Mouse (Mus musculus) CH12.LX (cell line): ENCODE measurements around the gene Cmtm6. TPM values are rescaled to one million over a fixed set of nuclear protein-coding genes. Genes with fewer than 3 reads are reported as not detected.

Experiments
- DNase-seq: peaks from one replicate; pipeline ENCODE4 v3.0.0-alpha.2; 2013; ENCODE audit errors: extremely low read depth
- H3K27ac ChIP-seq: 2 replicates; pipeline ENCODE4 v1.5.1; 2012; ENCODE audit warnings: low read depth, mild to moderate bottlenecking, control low read depth, moderate library complexity; ENCODE audit not compliant: insufficient read depth
- H3K27me3 ChIP-seq: replicated peaks from 2 replicates; pipeline ENCODE3; 2012; ENCODE audit warnings: inconsistent platforms
- H3K36me3 ChIP-seq, 2 experiments: replicated peaks in 1 of 2; 2 replicates each; pipeline versions ENCODE3 to v1.6.1; 2012; ENCODE audit warnings: inconsistent platforms in 1 of 2, low read length in 1 of 2, mild to moderate bottlenecking in 1 of 2, mixed read lengths in 1 of 2, moderate library complexity in 1 of 2; ENCODE audit not compliant: control insufficient read depth in 1 of 2, insufficient read depth in 1 of 2
- H3K4me1 ChIP-seq, 2 experiments: 2 replicates each; pipeline ENCODE4 v1.6.1; 2012; ENCODE audit warnings: inconsistent platforms in 1 of 2, moderate library complexity in 1 of 2; ENCODE audit not compliant: insufficient read depth in 2 of 2, control insufficient read depth in 1 of 2
- H3K4me2 ChIP-seq: 2 replicates; pipeline ENCODE4 v1.6.1; 2012; ENCODE audit warnings: low read depth, mild to moderate bottlenecking, control low read depth; ENCODE audit not compliant: poor library complexity, insufficient read depth, severe bottlenecking
- H3K4me3 ChIP-seq, 3 experiments: fragments of 150-350 bp in 1 of 3; sonication (generic) in 1 of 3; replicated peaks in 1 of 3; 2 replicates each; pipeline versions ENCODE3 to v1.5.1; 2011 to 2012; ENCODE audit warnings: low read depth in 2 of 3, low read length in 2 of 3, mild to moderate bottlenecking in 2 of 3, moderate library complexity in 2 of 3, control low read depth in 1 of 3, improper control_type of control experiment in 1 of 3, inconsistent platforms in 1 of 3, mixed read lengths in 1 of 3; ENCODE audit not compliant: poor library complexity in 1 of 3
- H3K79me2 ChIP-seq: replicated peaks from 2 replicates; pipeline ENCODE4 v1.6.1; 2012; ENCODE audit warnings: mild to moderate bottlenecking, moderate library complexity; ENCODE audit not compliant: control insufficient read depth, poor library complexity, insufficient read depth, severe bottlenecking; ENCODE audit errors: extremely low read depth
- H3K9ac ChIP-seq: 2 replicates; pipeline ENCODE4 v1.6.1; 2012; ENCODE audit warnings: low read depth, mild to moderate bottlenecking, control low read depth, moderate library complexity; ENCODE audit not compliant: insufficient read depth
- H3K9me3 ChIP-seq: replicated peaks from 2 replicates; pipeline ENCODE3; 2012; ENCODE audit warnings: low read length, inconsistent platforms, mixed read lengths
- BHLHE40 ChIP-seq: IDR thresholded peaks from 2 replicates; pipeline ENCODE4 v1.6.1; 2011; ENCODE audit warnings: mild to moderate bottlenecking, low read depth, low read length, improper control_type of control experiment
- CHD1 ChIP-seq: IDR thresholded peaks from 2 replicates; pipeline ENCODE4 v1.6.1; 2012; ENCODE audit warnings: low read depth, low read length, improper control_type of control experiment, inconsistent platforms
- CTCF ChIP-seq, 2 experiments: IDR thresholded peaks in 1 of 2; conservative IDR thresholded peaks in 1 of 2; 2 replicates each; pipeline ENCODE4 v1.5.1; 2011 to 2012; ENCODE audit warnings: low read depth in 2 of 2, low read length in 2 of 2, improper control_type of control experiment in 1 of 2, inconsistent platforms in 1 of 2, mild to moderate bottlenecking in 1 of 2, moderate library complexity in 1 of 2
- ELF1 ChIP-seq: IDR thresholded peaks from 2 replicates; pipeline ENCODE4 v1.6.1; 2014; ENCODE audit warnings: low read depth, mild to moderate bottlenecking, inconsistent platforms, low read length, improper control_type of control experiment
- ETS1 ChIP-seq: conservative IDR thresholded peaks from 2 replicates; pipeline ENCODE4 v1.6.1; 2012; ENCODE audit warnings: low read depth, mild to moderate bottlenecking, inconsistent platforms, low read length, improper control_type of control experiment, moderate library complexity
- HCFC1 ChIP-seq: IDR thresholded peaks from 2 replicates; pipeline ENCODE4 v1.6.1; 2012; ENCODE audit warnings: low read depth, mild to moderate bottlenecking, inconsistent platforms, low read length, improper control_type of control experiment
- MAX ChIP-seq: IDR thresholded peaks from 2 replicates; pipeline ENCODE4 v1.6.1; 2011; ENCODE audit warnings: low read length, improper control_type of control experiment
- MAZ ChIP-seq: IDR thresholded peaks from 2 replicates; pipeline ENCODE4 v1.6.1; 2012; ENCODE audit warnings: low read depth, mild to moderate bottlenecking, inconsistent platforms, low read length, improper control_type of control experiment, moderate library complexity
- MEF2A ChIP-seq: IDR thresholded peaks from 2 replicates; pipeline ENCODE4 v1.6.1; 2014; ENCODE audit warnings: low read depth, mild to moderate bottlenecking, inconsistent platforms, low read length, improper control_type of control experiment, borderline replicate concordance
- MXI1 ChIP-seq: IDR thresholded peaks from 2 replicates; pipeline ENCODE4 v1.6.1; 2011; ENCODE audit warnings: mild to moderate bottlenecking, low read depth, low read length, improper control_type of control experiment
- MYC ChIP-seq: IDR thresholded peaks from 2 replicates; pipeline ENCODE4 v1.6.1; 2011; ENCODE audit warnings: low read depth, mild to moderate bottlenecking, improper control_type of control experiment, low read length
- POLR2AphosphoS2 ChIP-seq: IDR thresholded peaks from 2 replicates; pipeline ENCODE4 v1.6.1; 2011; ENCODE audit warnings: low read depth, low read length, improper control_type of control experiment
- TBP ChIP-seq: conservative IDR thresholded peaks from 2 replicates; pipeline ENCODE4 v1.6.1; 2011; ENCODE audit warnings: low read depth, low read length, improper control_type of control experiment
- TCF12 ChIP-seq: IDR thresholded peaks from 2 replicates; pipeline ENCODE4 v1.6.1; 2014; ENCODE audit warnings: low read depth, mild to moderate bottlenecking, inconsistent platforms, low read length, improper control_type of control experiment
- ZC3H11A ChIP-seq: IDR thresholded peaks from 2 replicates; pipeline ENCODE4 v1.6.1; 2012; ENCODE audit warnings: low read depth, mild to moderate bottlenecking, inconsistent platforms, low read length, improper control_type of control experiment
- ZMIZ1 ChIP-seq: IDR thresholded peaks from 2 replicates; pipeline ENCODE4 v1.6.1; 2012; ENCODE audit warnings: low read depth, mild to moderate bottlenecking, inconsistent platforms, low read length, improper control_type of control experiment
- dilution Hi-C: fragments of 300-500 bp; cut with MboI; formaldehyde crosslinking; loops from 2 replicates; pipeline ENCODE4 v1.14.3; 2020; ENCODE audit warnings: low sequenced_read_pairs; ENCODE audit not compliant: extremely low pct_unique_long_range_greater_than_20kb, extremely low pct_ligation_motif_present
- in situ Hi-C: fragments of 300-500 bp; cut with MboI; formaldehyde crosslinking; loops from 3 replicates; pipeline ENCODE4 v1.14.3; 2019; ENCODE audit warnings: low sequenced_read_pairs, low pct_ligation_motif_present, low pct_unique_long_range_greater_than_20kb, mixed read lengths
- polyA plus RNA-seq: library from polyadenylated mRNA; unstranded; fragments of >175 nt; gene quantifications from 2 replicates; pipeline ENCODE4 v1.2.1, GENCODE M21; 2012; ENCODE audit warnings: low read depth; ENCODE audit not compliant: insufficient read length
- total RNA-seq, 2 experiments: library from RNA; depleted of rRNA; stranded (reverse); fragments of 300-350 nt in 1 of 2; fragments of >200 nt in 1 of 2; gene quantifications; 2 replicates each; pipeline ENCODE4 v1.2.3; 2012 to 2014

Gene Cmtm6
- total and polyA plus RNA-seq, 3 experiments = 30.1 to 39.5 (median 38.0) TPM

DNA sequence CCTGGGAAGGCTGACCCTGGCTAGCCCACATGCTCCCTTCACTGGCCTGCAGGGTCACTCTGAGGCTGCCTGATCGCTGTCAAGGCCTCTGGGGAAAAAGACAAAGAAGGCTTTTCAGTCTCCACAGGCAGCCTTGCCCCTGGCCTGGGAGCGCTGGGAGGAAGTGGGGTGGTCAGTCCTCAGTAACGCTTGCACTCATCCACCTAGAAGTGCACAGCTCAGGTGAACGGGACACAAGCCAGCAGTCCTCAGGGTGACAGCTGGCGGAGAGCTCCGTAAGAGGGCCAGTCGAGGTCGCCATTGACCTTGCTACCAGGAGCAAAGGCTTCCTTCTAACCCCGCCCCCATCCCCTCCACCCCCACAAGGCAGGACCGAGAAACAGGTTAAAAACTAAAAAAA, 37.1 kb downstream of the Cmtm6 start:
- in situ Hi-C loops = no loop called here
- no peak for TF ChIP-seq BHLHE40
- no peak for TF ChIP-seq MEF2A
- no peak for TF ChIP-seq TCF12
- TF ChIP-seq TBP = no peak
- no peak for TF ChIP-seq CTCF (conservative IDR thresholded peaks at IDR 0.05 in 1 of 2, IDR thresholded peaks at IDR 0.05 in 1 of 2; ENCODE audit: low read depth in 2 of 2, low read length in 2 of 2)
- TF ChIP-seq MAZ = no peak
- no peak for TF ChIP-seq POLR2AphosphoS2
- TF ChIP-seq ELF1 = no peak
- TF ChIP-seq ETS1 = no peak
- no peak for TF ChIP-seq CHD1
- TF ChIP-seq HCFC1 = no peak
- TF ChIP-seq MYC = no peak
- no peak for TF ChIP-seq ZMIZ1
- no peak for TF ChIP-seq MAX
- TF ChIP-seq ZC3H11A = no peak
- no peak for TF ChIP-seq MXI1
- H3K27me3 ChIP-seq = no peaks in the 10 kb centered on the region
- H3K9ac ChIP-seq = no peak overlapping the region
- dilution Hi-C loops = no loop called here
- DNase-seq = no peak
- H3K79me2 ChIP-seq = no peaks in the 10 kb centered on the region
- H3K27ac ChIP-seq = no peak overlapping the region
- H3K4me2 ChIP-seq = no peak overlapping the region
- H3K4me1 ChIP-seq = peaks cover 10 to 26% of the 10 kb centered on the region in 2 experiments
- no peak overlapping the region for H3K4me3 ChIP-seq
- peaks cover 18 to 68% of the 10 kb centered on the region in 2 experiments for H3K36me3 ChIP-seq
- H3K9me3 ChIP-seq = peaks cover 11% of the 10 kb centered on the region

DNA sequence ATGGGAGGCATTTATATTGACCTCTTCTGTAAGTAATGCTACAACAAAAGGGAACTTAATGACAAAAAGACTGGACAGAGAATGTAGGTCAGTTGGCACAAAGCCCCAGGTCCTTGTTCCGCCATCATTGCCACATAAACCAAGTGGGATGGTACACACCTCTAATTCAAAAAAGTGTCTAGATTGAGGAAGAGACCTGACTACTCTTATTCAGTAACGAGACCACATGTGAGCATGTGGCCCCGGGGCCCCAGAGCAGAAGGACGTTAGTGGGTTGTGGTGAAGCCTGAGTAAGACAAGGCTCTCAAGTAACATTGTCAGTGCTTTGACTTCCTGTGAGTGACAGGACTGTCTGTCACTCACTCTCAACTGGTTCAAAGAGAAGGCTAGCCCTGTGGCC, 39.3 kb downstream of the Cmtm6 start:
- in situ Hi-C loops = no loop called here
- DNase-seq = no peak
- H3K4me3 ChIP-seq = no peak overlapping the region
- H3K4me2 ChIP-seq = no peak overlapping the region
- no peak overlapping the region for H3K9ac ChIP-seq
- H3K27me3 ChIP-seq = no peaks in the 10 kb centered on the region
- peaks cover 11 to 42% of the 10 kb centered on the region in 2 experiments for H3K4me1 ChIP-seq
- 0 out of 2 replicates have a peak, but pooled peaks cover under 1% of the 10 kb centered on the region for H3K79me2 ChIP-seq
- dilution Hi-C loops = no loop called here
- no peak overlapping the region for H3K27ac ChIP-seq
- H3K36me3 ChIP-seq = peaks cover 24 to 74% of the 10 kb centered on the region in 2 experiments
- H3K9me3 ChIP-seq = peaks cover 11% of the 10 kb centered on the region
- peak; percentile 46 for TF ChIP-seq BHLHE40
- TF ChIP-seq ETS1 = no peak
